ENCODE assay signal across 8 mouse cellular contexts in the genomic region with DNA sequence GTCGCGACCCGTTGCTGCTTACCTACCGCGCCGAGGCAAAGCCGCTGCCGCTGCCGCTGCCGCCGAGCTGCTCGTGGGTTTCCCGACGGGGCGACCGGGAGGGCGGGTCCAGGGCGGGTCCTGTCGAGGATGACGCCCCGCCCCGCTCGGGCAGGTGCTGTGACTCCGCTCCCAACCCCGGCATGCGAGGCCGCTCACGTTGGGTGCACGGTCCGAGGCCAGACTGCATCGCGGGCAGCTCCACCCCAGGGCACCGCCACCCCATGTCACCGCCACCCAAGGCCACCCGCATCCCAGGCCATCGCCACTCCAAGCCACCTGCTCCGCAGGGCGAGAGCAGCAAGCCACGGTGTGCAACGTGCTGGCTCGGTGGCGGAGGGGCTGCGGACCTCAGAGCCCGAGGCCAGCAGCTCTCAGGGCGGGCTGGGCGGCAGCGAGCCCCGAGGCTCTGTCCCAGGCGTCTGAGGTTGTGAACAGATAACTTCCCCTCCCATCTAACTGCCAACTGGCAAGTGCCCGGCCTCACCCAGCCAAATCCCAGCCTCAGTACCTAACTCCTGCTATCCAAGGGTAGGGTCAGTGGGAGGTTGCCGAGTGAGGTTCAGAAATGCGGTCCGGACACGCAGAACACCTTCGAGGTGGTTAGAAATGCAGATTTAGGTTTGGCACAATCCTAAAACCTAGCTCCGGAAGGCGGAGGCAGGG. TPM values are rescaled to one million over a fixed set of nuclear protein-coding genes. Genes with fewer than 3 reads are reported as not detected.
DNase-seq lines count a peak whose midpoint lies in the region; ATAC-seq and TF ChIP-seq lines count a peak whose summit lies in the region.

Gene Galnt6 (minus strand): TSS at position 96 of the 705 bp plus-strand sequence.

- peaks cover 13 to 48% of the 10 kb centered on the region in 2 experiments for H3K36me3 ChIP-seq in CH12.LX (replicated peaks in 1 of 2; ENCODE audit: control insufficient read depth in 1 of 2, insufficient read depth in 1 of 2, low read length in 1 of 2)
- no peaks in the 10 kb centered on the region for H3K36me3 ChIP-seq in embryonic facial prominence, embryonic 15.5 days
- no peaks in the 10 kb centered on the region for H3K36me3 ChIP-seq in intestine, embryonic 16.5 days (ENCODE audit: control insufficient read depth, insufficient read depth, low read length)
- H3K36me3 ChIP-seq in macrophage (ENCODE audit: inconsistent target), result peaks cover 17% of the 10 kb centered on the region; the same call in 1 of the 2 replicates
- no peaks in the 10 kb centered on the region for H3K36me3 ChIP-seq in spleen, adult 2 months (ENCODE audit: control insufficient read depth, insufficient read depth, low read length)

- WGBS in cerebellum, adult 2 months, result 6% methylated on average over 57 of the region's 57 CpGs
- WGBS in embryonic facial prominence, embryonic 15.5 days, result 4% methylated on average over 55 of the region's 57 CpGs
- 7% methylated on average over 56 of the region's 57 CpGs for WGBS in intestine, embryonic 16.5 days
- 28% methylated on average over 32 of the region's 57 CpGs for WGBS in macrophage (ENCODE audit: missing documents)
- 17% methylated on average over 56 of the region's 57 CpGs for WGBS in spleen, adult 2 months

- H3K4me2 ChIP-seq in CH12.LX (ENCODE audit: insufficient read depth, low read depth, poor library complexity, severe bottlenecking), result peak within 1 kb of the TSS; percentile 52
- peak within 1 kb of the TSS; percentile 58 for H3K4me2 ChIP-seq in embryonic facial prominence, embryonic 15.5 days (replicated peaks)
- H3K4me2 ChIP-seq in intestine, embryonic 16.5 days (ENCODE audit: low read depth, low read length), result peak within 1 kb of the TSS; percentile 46

- H3K79me2 ChIP-seq in CH12.LX (replicated peaks; ENCODE audit: control insufficient read depth, extremely low read depth, insufficient read depth, poor library complexity, severe bottlenecking), result no peaks in the 10 kb centered on the region
- peaks cover 39% of the 10 kb centered on the region for H3K79me2 ChIP-seq in macrophage (ENCODE audit: inconsistent target)

- no peak for ATAC-seq in embryonic facial prominence, embryonic 15.5 days (ENCODE audit: insufficient number of reproducible peaks, low FRiP score, low TSS enrichment, low read depth)
- peak; percentile 53 for ATAC-seq in intestine, embryonic 16.5 days

- no peak within 1 kb of the TSS for H3K27ac ChIP-seq in cerebellum, adult 2 months (ENCODE audit: insufficient read depth, low read length)
- H3K27ac ChIP-seq in CH12.LX (ENCODE audit: insufficient read depth, low read depth) (no peak within 1 kb of the TSS), macrophage (peak within 1 kb of the TSS; percentile 93)
- no peak within 1 kb of the TSS for H3K27ac ChIP-seq in embryonic facial prominence, embryonic 15.5 days (replicated peaks)
- H3K27ac ChIP-seq in intestine, embryonic 16.5 days (ENCODE audit: low read length), result no peak within 1 kb of the TSS
- H3K27ac ChIP-seq in spleen, adult 2 months (ENCODE audit: insufficient read depth, low read length), result peak within 1 kb of the TSS; percentile 62

- no peak for TF ChIP-seq EP300 in CH12.LX (IDR thresholded peaks at IDR 0.05; ENCODE audit: low read length)

- in situ Hi-C loops in CH12.LX (cut with MboI; ENCODE audit: low pct_ligation_motif_present, low pct_unique_long_range_greater_than_20kb, low sequenced_read_pairs), result no loop called here

- no peak for TF ChIP-seq RAD21 in CH12.LX (IDR thresholded peaks at IDR 0.05; ENCODE audit: low read depth, low read length)

- H3K27me3 ChIP-seq in cerebellum, adult 2 months (ENCODE audit: control insufficient read depth, insufficient read depth, low read length), result peaks cover 4% of the 10 kb centered on the region; the same call in 1 of the 2 replicates
- H3K27me3 ChIP-seq in CH12.LX (replicated peaks), result no peaks in the 10 kb centered on the region
- H3K27me3 ChIP-seq in embryonic facial prominence, embryonic 15.5 days, result peaks cover 38% of the 10 kb centered on the region
- peaks cover 10% of the 10 kb centered on the region for H3K27me3 ChIP-seq in intestine, embryonic 16.5 days (replicated peaks; ENCODE audit: control insufficient read depth, insufficient read depth, low read length)
- no peaks in the 10 kb centered on the region for H3K27me3 ChIP-seq in spleen, adult 2 months (ENCODE audit: control insufficient read depth, insufficient read depth, low read length)

- peak within 1 kb of the TSS; percentile 29 for H3K9ac ChIP-seq in CH12.LX (ENCODE audit: insufficient read depth, low read depth)
- H3K9ac ChIP-seq in embryonic facial prominence, embryonic 15.5 days, result no peak within 1 kb of the TSS
- H3K9ac ChIP-seq in intestine, embryonic 16.5 days (ENCODE audit: low read depth, low read length), result peak within 1 kb of the TSS; percentile 50

- dilution Hi-C loops in CH12.LX (cut with MboI; ENCODE audit: extremely low pct_ligation_motif_present, extremely low pct_unique_long_range_greater_than_20kb, low sequenced_read_pairs), result no loop called here

- DNase-seq in cerebellum, adult 2 months, result peak in 1 of 2 experiments; percentile 15
- no peak for DNase-seq in cerebellum, adult 11-12 months
- DNase-seq in CH12.LX (ENCODE audit: extremely low read depth), result no peak
- peak in 1 of 2 experiments; percentile 77 for DNase-seq in spleen, adult 2 months (ENCODE audit: low read depth in 1 of 2, low spot score in 2 of 2)
- no peak for DNase-seq in layer of hippocampus, adult 8-10 months (ENCODE audit: low spot score in 2 of 2)

- no peak for TF ChIP-seq CTCF in cerebellum, adult 2 months (IDR thresholded peaks at IDR 0.05; ENCODE audit: borderline replicate concordance, insufficient read depth, low read depth, low read length)
- no peak for TF ChIP-seq CTCF in CH12.LX (conservative IDR thresholded peaks at IDR 0.05 in 1 of 2, IDR thresholded peaks at IDR 0.05 in 1 of 2; ENCODE audit: low read depth in 2 of 2, low read length in 2 of 2)
- no peak for TF ChIP-seq CTCF in spleen, adult 2 months (IDR thresholded peaks at IDR 0.05; ENCODE audit: extremely low read depth, insufficient read depth, insufficient read length, insufficient replicate concordance)

- peaks cover 5% of the 10 kb centered on the region for H3K9me3 ChIP-seq in CH12.LX (replicated peaks; ENCODE audit: low read length)
- H3K9me3 ChIP-seq in embryonic facial prominence, embryonic 15.5 days (replicated peaks), result no peaks in the 10 kb centered on the region
- no peaks in the 10 kb centered on the region for H3K9me3 ChIP-seq in intestine, embryonic 16.5 days (ENCODE audit: control insufficient read depth, low read length)

- peak within 1 kb of the TSS; percentile 2 for H3K4me3 ChIP-seq in cerebellum, adult 2 months (replicated peaks; ENCODE audit: insufficient read depth, low read depth, low read length)
- H3K4me3 ChIP-seq in CH12.LX (replicated peaks in 1 of 3; ENCODE audit: low read depth in 2 of 3, low read length in 2 of 3, poor library complexity in 1 of 3) (peak within 1 kb of the TSS in 2 of 3 experiments; percentile 24 to 47), macrophage (ENCODE audit: inconsistent target) (peak within 1 kb of the TSS; percentile 94)
- peak within 1 kb of the TSS; percentile 39 for H3K4me3 ChIP-seq in embryonic facial prominence, embryonic 15.5 days (replicated peaks)
- peak within 1 kb of the TSS; percentile 39 for H3K4me3 ChIP-seq in intestine, embryonic 16.5 days (ENCODE audit: low read length)
- peak within 1 kb of the TSS; percentile 75 for H3K4me3 ChIP-seq in spleen, adult 2 months (ENCODE audit: extremely low read depth, insufficient read depth, insufficient read length)

- no peak for TF ChIP-seq POLR2A in cerebellum, adult 2 months (IDR thresholded peaks at IDR 0.05; ENCODE audit: borderline replicate concordance, insufficient read depth, low read length)
- TF ChIP-seq POLR2A in CH12.LX (IDR thresholded peaks at IDR 0.05; ENCODE audit: low read depth, low read length), result no peak
- peak; percentile 30 for TF ChIP-seq POLR2A in spleen, adult 2 months (IDR thresholded peaks at IDR 0.05; ENCODE audit: low read depth, low read length)

- H3K4me1 ChIP-seq in cerebellum, adult 2 months (ENCODE audit: control insufficient read depth, insufficient read depth, low read length), result no peaks in the 10 kb centered on the region; the same call in 1 of the 2 replicates
- peaks cover 22 to 49% of the 10 kb centered on the region in 2 experiments for H3K4me1 ChIP-seq in CH12.LX (ENCODE audit: control insufficient read depth in 1 of 2, insufficient read depth in 2 of 2)
- peaks cover 14% of the 10 kb centered on the region for H3K4me1 ChIP-seq in embryonic facial prominence, embryonic 15.5 days
- peaks cover 13% of the 10 kb centered on the region for H3K4me1 ChIP-seq in intestine, embryonic 16.5 days (ENCODE audit: control insufficient read depth, insufficient read depth, low read length)
- H3K4me1 ChIP-seq in spleen, adult 2 months (ENCODE audit: control insufficient read depth, insufficient read depth, insufficient read length), result peaks cover 14% of the 10 kb centered on the region

TF ChIP-seq in CH12.LX, 34 proteins besides CTCF, POLR2A, EP300 and RAD21 (continues in another document):
- no peak for TF ChIP-seq MXI1 (IDR thresholded peaks at IDR 0.05; ENCODE audit: low read depth, low read length)
- TF ChIP-seq SMC3 (IDR thresholded peaks at IDR 0.05; ENCODE audit: low read depth, low read length), result no peak
- TF ChIP-seq ELF1 (IDR thresholded peaks at IDR 0.05; ENCODE audit: low read depth, low read length), result no peak
- TF ChIP-seq ETS1 (conservative IDR thresholded peaks at IDR 0.05; ENCODE audit: low read depth, low read length), result no peak
- no peak for TF ChIP-seq USF1 (IDR thresholded peaks at IDR 0.05; ENCODE audit: low read depth, low read length)
- TF ChIP-seq NELFE (IDR thresholded peaks at IDR 0.05; ENCODE audit: low read depth, low read length), result no peak
- no peak for TF ChIP-seq JUND (conservative IDR thresholded peaks at IDR 0.05; ENCODE audit: low read depth, low read length)
- no peak for TF ChIP-seq KAT2A (IDR thresholded peaks at IDR 0.05; ENCODE audit: insufficient replicate concordance, low read length)

RNA-seq across cellular contexts. Expression of gene Galnt6, which starts in this region (rescaled TPM):
- polyA plus RNA-seq in cerebellum, adult 2 months (2012; rRNA removed), result 9.0 and 13.1 TPM in 2 replicates
- total RNA-seq in CH12.LX (2012; rRNA removed), result 4.4 and 5.0 TPM in 2 replicates
- 0.58 and 0.62 TPM in 2 replicates for total RNA-seq in CH12.LX (2014; rRNA removed)
- 2.0 TPM in 2 replicates for polyA plus RNA-seq in CH12.LX (2012; ENCODE audit: insufficient read length, low read depth)
- polyA plus RNA-seq in embryonic facial prominence, embryonic 15.5 days (2015; fragmentation: Nextera tagmentation; extraction: Ambion mirVana), result 4.0 and 4.5 TPM in 2 replicates
- polyA plus RNA-seq in intestine, embryonic 16.5 days (2015; fragmentation: Nextera tagmentation; extraction: Ambion mirVana), result 7.6 and 8.8 TPM in 2 replicates
- 100 to 1,000 TPM in 4 of 26 experiments, 10 to 100 TPM in 22; 22.7 to 151 (median 51.9) TPM for total RNA-seq in macrophage (2018; cell fraction: chromatin; rRNA removed)
- 10 to 100 TPM; 50.1 to 91.9 (median 68.9) TPM for total RNA-seq in macrophage (2018; cell fraction: cytosol; rRNA removed)
- total RNA-seq in macrophage (2018; cell fraction: nucleus; rRNA removed), result 100 to 1,000 TPM in 16 of 26 experiments, 10 to 100 TPM in 10; 40.2 to 153 (median 105) TPM
- polyA plus RNA-seq in macrophage (2018), result 63.8 to 75.4 TPM (median 64.7 TPM) in 3 replicates
- 13.9 and 16.1 TPM in 2 replicates for polyA plus RNA-seq in spleen, adult 2 months (2012; rRNA removed)
- 10 to 100 TPM in 2 of 4 experiments, 1 to 10 TPM in 2; 8.8 to 14.4 (median 11.5) TPM for total RNA-seq in layer of hippocampus, adult 8-10 months (2022)

Comparison
In these comparisons a context has a peak if more than half of its experiments do, and no peak if none do; other contexts are left out.
1. H3K27ac ChIP-seq: peak in macrophage (single experiment) and spleen, adult 2 months (single experiment); none in cerebellum, adult 2 months (single experiment), CH12.LX (single experiment), embryonic facial prominence, embryonic 15.5 days (single experiment) and intestine, embryonic 16.5 days (single experiment).
2. H3K4me3 ChIP-seq: peak in every context shown above with its lines; median percentile 94 in macrophage; 75 in spleen, adult 2 months; 39 in embryonic facial prominence, embryonic 15.5 days; 39 in intestine, embryonic 16.5 days; 36 in CH12.LX; 2 in cerebellum, adult 2 months.
3. Peak in every context shown above with its lines, with median percentiles within 50 percentile points of each other: H3K4me2 ChIP-seq.